Mouse (Mus musculus): ENCODE data around the gene Rnase2b. TPM values are rescaled to one million over a fixed set of nuclear protein-coding genes. Genes with fewer than 3 reads are reported as not detected.
"Not testable (repeated sequence)": the region's sequence is repeated elsewhere in the genome, so short reads cannot be mapped to it uniquely, and the experiment has no call there.

Gene Rnase2b
- polyA plus RNA-seq, 1 experiment from 2014 or later, result not detected

DNA sequence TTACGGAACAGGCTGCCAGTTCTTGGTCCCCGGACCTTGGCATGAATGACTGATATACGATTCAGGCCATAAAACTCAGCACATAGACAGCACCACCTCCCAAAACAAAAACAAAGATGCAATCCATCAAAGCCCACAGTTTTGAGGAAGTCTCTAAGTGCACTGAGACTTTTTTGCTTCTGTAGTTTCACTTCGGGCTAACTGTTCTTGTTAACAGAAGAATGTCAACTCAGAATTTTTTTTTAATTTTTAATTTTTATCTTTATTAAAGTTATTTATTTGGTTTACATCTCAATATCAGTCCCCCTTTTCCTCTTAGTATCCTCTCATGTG is 5.4 kb upstream of the Rnase2b start:
- WGBS, result 63% methylated on average over 4 of the region's 4 CpGs
- ATAC-seq (ENCODE audit: low FRiP score, low read depth), result no peak
- Histone ChIP-seq H3K27ac (replicated peaks) (no peak overlapping the region), H3K4me3 (no peak overlapping the region), H3K4me2 (no peak overlapping the region), H3K4me1 (replicated peaks) (no peaks in the 10 kb centered on the region), H3K9me3 (no peaks in the 10 kb centered on the region), H3K9ac (no peak overlapping the region), H3K27me3 (no peaks in the 10 kb centered on the region), H3K36me3 (no peaks in the 10 kb centered on the region)

GRCm38 (mm10) chr14:51157072-51157471 is 5.0 kb upstream of the Rnase2b start:
- 96% methylated on average over 1 of the region's 1 CpGs for WGBS
- Histone ChIP-seq H3K27me3 (no peaks in the 10 kb centered on the region), H3K4me2 (no peak overlapping the region), H3K36me3 (no peaks in the 10 kb centered on the region), H3K9me3 (no peaks in the 10 kb centered on the region), H3K9ac (no peak overlapping the region), H3K4me1 (replicated peaks) (no peaks in the 10 kb centered on the region), H3K27ac (replicated peaks) (no peak overlapping the region), H3K4me3 (no peak overlapping the region)
- ATAC-seq (ENCODE audit: low FRiP score, low read depth), result no peak

DNA sequence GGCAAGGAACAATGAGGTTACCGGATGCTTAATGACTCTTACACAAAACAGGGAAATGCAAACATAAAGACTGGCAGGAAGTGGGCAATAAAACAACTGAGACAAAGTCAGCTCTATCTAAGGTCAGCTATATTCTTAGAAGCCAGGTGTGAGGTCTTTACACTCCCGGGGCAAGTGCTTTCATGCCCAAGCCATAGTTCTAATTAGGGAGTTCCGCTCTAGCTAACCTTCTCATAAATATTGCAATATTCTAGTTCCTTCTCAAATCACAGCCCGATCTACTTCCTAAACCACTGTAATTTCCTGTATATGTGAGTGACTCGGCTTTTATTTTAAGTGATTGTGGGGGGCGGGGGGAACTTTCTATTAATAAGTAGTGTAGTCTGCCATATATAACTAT is 1.3 kb downstream of the Rnase2b start:
- not testable (repeated sequence) for H3K9ac ChIP-seq; H3K4me2 ChIP-seq; H3K9me3 ChIP-seq; H3K4me3 ChIP-seq; H3K27me3 ChIP-seq; H3K4me1 ChIP-seq (replicated peaks); H3K27ac ChIP-seq (replicated peaks); ATAC-seq (ENCODE audit: low FRiP score, low read depth); H3K36me3 ChIP-seq
- 93% methylated on average over 6 of the region's 6 CpGs for WGBS

DNA sequence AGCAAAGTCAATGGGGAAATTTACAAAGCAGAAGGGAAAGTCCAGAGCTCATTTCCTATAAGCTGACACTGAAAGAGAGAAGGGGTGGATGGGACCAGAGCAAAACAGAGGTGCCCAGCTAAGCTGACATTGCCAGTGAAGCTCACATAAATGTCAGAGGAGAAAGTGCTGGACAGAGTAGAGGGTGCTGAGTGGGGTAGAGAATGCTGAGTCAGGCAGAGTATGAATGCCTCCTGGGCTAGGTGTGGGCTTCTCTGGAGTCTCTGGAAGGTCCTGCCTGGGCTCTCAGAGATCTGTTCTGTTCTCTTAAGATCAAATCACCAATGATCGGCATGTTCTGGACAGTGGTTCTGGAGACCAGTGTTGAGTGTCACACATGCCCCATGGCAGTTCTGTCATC is 3.4 kb downstream of the Rnase2b start:
- Histone ChIP-seq H3K4me1 (replicated peaks) (no peaks in the 10 kb centered on the region), H3K4me3 (no peak overlapping the region), H3K36me3 (no peaks in the 10 kb centered on the region), H3K27ac (replicated peaks) (no peak overlapping the region), H3K27me3 (no peaks in the 10 kb centered on the region), H3K9ac (no peak overlapping the region), H3K4me2 (no peak overlapping the region), H3K9me3 (no peaks in the 10 kb centered on the region)
- 96% methylated on average over 1 of the region's 1 CpGs for WGBS
- no peak for ATAC-seq (ENCODE audit: low FRiP score, low read depth)

GRCm38 (mm10) chr14:51166068-51166467 is 4.0 kb downstream of the Rnase2b start:
- Histone ChIP-seq H3K9ac (no peak overlapping the region), H3K36me3 (no peaks in the 10 kb centered on the region), H3K27me3 (no peaks in the 10 kb centered on the region), H3K4me3 (no peak overlapping the region), H3K4me1 (replicated peaks) (no peaks in the 10 kb centered on the region), H3K4me2 (no peak overlapping the region), H3K9me3 (no peaks in the 10 kb centered on the region), H3K27ac (replicated peaks) (no peak overlapping the region)
- ATAC-seq (ENCODE audit: low FRiP score, low read depth), result no peak

DNA sequence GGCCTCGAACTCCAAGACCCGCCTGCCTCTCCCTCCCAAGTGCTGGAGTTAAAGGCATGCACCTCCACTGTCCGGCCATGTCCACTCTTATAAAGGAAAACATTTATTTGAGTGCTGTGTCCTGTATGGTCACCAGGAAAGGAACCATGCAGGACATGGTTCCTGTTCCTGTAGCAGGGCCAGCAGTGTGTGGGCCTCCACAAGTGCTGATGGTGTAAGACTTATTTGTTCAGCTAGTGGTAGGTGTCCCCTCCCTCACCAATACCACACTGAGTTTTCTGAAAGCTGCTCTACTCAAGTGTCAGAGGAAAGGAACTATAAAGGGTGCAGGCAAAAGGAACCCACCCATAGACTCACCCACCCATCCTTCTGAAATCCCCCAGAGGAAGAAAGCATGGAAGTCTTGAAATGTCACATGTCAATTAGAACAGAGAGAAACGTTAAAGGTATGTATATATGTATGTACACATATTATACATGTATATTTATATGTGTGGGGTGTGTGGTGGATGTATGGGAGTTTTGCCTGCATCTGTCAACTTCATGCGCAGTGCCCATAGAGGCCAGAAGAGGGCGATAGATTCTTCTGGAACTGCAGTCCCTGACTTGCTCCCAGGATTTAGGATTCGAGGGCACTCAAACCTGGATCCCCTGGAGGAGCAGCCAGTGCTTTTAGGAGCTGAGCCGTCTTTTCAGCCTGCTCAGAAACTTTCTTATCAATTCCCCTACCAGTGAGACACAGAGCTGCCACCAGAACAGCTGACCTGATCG is 10.2 kb downstream of the Rnase2b start:
- not testable (repeated sequence) for H3K9ac ChIP-seq; H3K9me3 ChIP-seq; H3K27ac ChIP-seq (replicated peaks); H3K36me3 ChIP-seq; H3K27me3 ChIP-seq; ATAC-seq (ENCODE audit: low FRiP score, low read depth); H3K4me1 ChIP-seq (replicated peaks); H3K4me3 ChIP-seq; H3K4me2 ChIP-seq
- WGBS, result 40% methylated on average over 9 of the region's 9 CpGs

DNA sequence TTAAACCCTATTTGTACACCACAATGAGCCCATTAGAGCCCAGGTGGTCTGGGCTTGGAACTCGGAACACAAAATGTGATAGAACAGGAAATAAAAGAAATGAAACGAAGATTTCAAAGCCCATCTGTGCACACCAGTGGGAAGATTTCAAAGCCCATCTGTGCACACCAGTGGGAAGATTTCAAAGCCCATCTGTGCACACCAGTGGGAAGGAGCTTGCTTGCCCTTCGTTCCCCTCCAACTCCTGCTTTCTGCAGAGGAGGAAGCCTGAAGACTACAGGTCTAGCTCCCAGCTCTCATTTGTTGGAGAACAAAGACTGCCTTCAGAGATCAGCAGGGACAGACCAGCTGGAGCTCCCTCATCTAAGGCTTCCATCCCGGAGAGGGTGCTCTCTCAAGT is 10.9 kb downstream of the Rnase2b start:
- not testable (repeated sequence) for H3K4me3 ChIP-seq; H3K9me3 ChIP-seq; H3K4me2 ChIP-seq; H3K27me3 ChIP-seq; H3K4me1 ChIP-seq (replicated peaks); H3K9ac ChIP-seq; H3K36me3 ChIP-seq; H3K27ac ChIP-seq (replicated peaks)
- WGBS, result 38% methylated on average over 4 of the region's 4 CpGs
- 0 out of 2 replicates have a peak, but pooled peaks have one; percentile 47 for ATAC-seq (ENCODE audit: low FRiP score, low read depth)

DNA sequence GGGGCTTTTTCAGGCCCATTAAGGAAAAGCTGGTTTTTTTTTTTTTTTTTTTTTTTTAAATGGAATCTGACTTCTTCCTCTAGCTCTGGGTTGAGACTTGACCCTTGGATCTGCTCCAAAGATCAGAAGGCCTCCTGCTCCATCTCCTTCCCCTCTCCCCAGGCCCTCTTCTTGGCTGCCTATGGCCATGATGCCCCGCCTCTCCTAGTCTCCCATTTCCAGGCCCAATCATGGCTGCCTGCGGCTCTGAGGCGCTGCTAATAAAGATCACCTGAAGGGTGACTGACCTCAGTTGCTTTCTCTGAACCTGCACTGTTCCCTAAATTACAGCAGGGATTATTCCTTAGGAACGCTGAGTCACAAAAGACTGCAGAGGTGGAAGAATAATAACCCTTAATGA is 11.8 kb downstream of the Rnase2b start:
- Histone ChIP-seq H3K4me2 (no peak overlapping the region), H3K9ac (no peak overlapping the region), H3K4me1 (replicated peaks) (no peaks in the 10 kb centered on the region), H3K9me3 (no peaks in the 10 kb centered on the region), H3K27ac (replicated peaks) (no peak overlapping the region), H3K27me3 (no peaks in the 10 kb centered on the region), H3K4me3 (no peak overlapping the region), H3K36me3 (no peaks in the 10 kb centered on the region)
- no peak for ATAC-seq (ENCODE audit: low FRiP score, low read depth)
- 84% methylated on average over 4 of the region's 4 CpGs for WGBS

DNA sequence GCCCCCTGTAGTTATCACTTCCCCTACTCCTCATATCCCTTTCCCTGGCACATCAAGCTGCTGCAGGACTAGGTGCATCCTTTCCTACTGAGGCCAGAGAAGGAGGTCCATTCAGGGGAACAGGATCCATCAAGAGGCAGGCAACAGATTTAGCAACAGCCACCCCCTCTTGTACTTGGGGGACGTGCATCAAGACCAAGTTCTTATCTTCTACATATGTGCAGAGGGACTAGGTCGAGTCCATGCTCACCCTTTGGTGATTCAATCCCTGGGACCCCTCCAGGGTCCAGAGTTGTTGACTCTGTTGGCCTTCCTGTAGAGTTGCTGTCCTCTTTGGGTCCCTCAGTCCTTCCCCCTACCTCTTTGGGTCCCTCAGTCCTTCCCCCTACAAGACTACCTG is 19.0 kb downstream of the Rnase2b start:
- not testable (repeated sequence) for H3K4me3 ChIP-seq; ATAC-seq (ENCODE audit: low FRiP score, low read depth); H3K9ac ChIP-seq; H3K4me1 ChIP-seq (replicated peaks); H3K4me2 ChIP-seq; H3K27ac ChIP-seq (replicated peaks); H3K9me3 ChIP-seq; H3K36me3 ChIP-seq; H3K27me3 ChIP-seq
- 84% methylated on average over 2 of the region's 2 CpGs for WGBS

- Histone ChIP-seq H3K4me3 (no peak overlapping the region), H3K27ac (replicated peaks) (no peak overlapping the region), H3K9me3 (no peaks in the 10 kb centered on the region), H3K36me3 (no peaks in the 10 kb centered on the region), H3K4me2 (no peak overlapping the region), H3K27me3 (no peaks in the 10 kb centered on the region), H3K9ac (no peak overlapping the region), H3K4me1 (replicated peaks) (no peaks in the 10 kb centered on the region)
- WGBS, result 94% methylated on average over 4 of the region's 4 CpGs
- ATAC-seq (ENCODE audit: low FRiP score, low read depth), result no peak
Observed at GRCm38 (mm10) chr14:51195681-51196080, 33.6 kb downstream of the Rnase2b start.

DNA sequence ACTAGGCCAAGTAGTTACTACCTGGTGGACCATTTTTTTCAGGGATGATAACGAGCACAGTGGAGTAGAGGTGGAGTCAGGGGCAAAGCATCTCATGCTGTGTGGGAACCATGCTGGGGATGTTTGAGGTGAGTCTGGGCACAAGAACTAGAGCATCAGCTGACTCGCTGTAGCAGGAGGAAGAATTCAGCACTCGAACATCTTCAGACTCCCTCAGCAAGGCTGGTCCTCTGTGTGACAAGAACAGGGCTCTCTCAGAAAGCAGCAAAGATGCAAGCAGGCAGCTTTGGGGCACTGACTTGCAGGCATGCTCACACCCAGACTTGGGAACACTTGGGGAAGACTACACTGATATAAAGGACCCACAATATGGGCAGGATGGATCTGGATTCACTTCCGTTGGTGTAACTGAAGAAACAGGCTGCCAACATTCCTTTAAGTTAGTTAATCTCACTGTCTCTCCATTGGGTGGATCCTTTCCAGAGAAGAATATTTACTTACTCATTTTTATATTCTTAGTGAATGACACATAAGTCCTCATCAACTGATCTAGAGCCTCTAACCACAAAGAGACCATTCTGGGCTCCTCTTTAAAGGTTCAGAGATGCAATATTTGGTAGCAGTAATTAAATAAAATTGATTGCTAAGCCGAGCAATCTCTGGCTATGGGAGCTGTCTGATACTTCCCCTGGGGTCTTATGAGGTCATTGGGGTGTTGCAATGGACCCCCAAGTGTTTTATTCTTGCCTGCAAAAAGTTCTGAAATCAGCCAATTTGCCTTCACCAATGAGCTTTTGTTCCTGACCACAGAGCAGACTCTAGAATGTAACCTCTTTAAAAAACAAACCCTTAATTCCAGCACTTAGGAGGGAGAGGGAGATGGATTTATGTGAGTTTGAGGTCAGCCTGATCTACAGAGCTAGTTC is 37.3 kb downstream of the Rnase2b start, which contains the start of gene Ang2:
Gene Ang2, minus strand, starts transcription at position 51 of the 926 bp plus-strand sequence.
- Histone ChIP-seq H3K27me3 (no peaks in the 10 kb centered on the region), H3K4me2 (no peak within 1 kb of the TSS), H3K9ac (no peak within 1 kb of the TSS), H3K4me3 (no peak within 1 kb of the TSS), H3K9me3 (no peaks in the 10 kb centered on the region), H3K36me3 (no peaks in the 10 kb centered on the region), H3K27ac (replicated peaks) (no peak within 1 kb of the TSS), H3K4me1 (replicated peaks) (no peaks in the 10 kb centered on the region)
- WGBS, result 83% methylated on average over 5 of the region's 5 CpGs
- no peak for ATAC-seq (ENCODE audit: low FRiP score, low read depth)

DNA sequence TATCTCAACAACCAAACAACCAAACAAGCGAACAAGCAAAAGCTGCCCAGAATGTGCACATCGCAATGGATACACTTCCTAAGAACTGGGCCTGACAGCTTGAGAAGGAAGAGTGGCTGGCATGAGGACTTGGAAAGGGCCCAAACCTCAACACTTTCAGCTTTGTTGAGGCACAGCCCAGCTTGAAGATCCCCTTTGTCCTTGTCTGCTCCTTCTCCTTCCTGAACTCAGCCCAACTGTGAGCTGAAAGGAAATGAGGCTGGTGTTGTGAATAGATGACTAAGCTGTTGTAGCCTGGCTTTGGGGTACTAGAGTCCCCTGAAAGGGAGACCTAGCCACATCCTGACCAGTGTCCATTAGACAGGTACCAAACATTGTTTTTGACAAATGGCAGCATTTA is 38.0 kb downstream of the Rnase2b start:
- Histone ChIP-seq H3K4me1 (replicated peaks) (no peaks in the 10 kb centered on the region), H3K27me3 (no peaks in the 10 kb centered on the region), H3K9me3 (no peaks in the 10 kb centered on the region), H3K4me3 (no peak overlapping the region), H3K36me3 (no peaks in the 10 kb centered on the region), H3K9ac (no peak overlapping the region), H3K4me2 (no peak overlapping the region), H3K27ac (replicated peaks) (no peak overlapping the region)
- ATAC-seq (ENCODE audit: low FRiP score, low read depth), result no peak
- 87% methylated on average over 2 of the region's 2 CpGs for WGBS
